Comparison of ENCODE assay signal across 22 mouse cellular contexts in the genomic region with DNA sequence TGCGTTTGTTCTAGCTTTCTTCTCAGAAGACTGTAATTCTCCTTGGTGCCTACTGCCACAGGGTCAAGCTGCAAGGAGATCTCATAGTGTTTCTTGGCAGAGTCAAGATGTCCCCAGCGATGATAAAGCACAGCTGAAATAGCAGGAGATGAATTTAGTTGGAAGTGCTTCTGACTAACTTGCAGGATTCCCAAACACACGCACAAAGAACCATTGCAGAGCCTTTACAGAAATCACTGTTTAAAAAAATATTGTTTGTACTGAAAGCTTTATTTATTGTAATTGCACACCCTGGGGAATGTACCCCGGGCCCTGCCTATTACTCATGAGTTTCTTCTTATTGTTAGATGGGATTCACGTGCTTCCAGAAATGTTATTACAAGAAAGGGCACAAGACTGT. TPM values are rescaled to one million over a fixed set of nuclear protein-coding genes. Genes with fewer than 3 reads are reported as not detected.
DNase-seq lines count a peak whose midpoint lies in the region; ATAC-seq and TF ChIP-seq lines count a peak whose summit lies in the region.
"Had no signal": no experiment of that assay in that cellular context is flagged by ENCODE, and none has a peak within 500 bp of the region (broad histone marks: within the 10 kb centered on the region; RNA-seq: fewer than 3 reads in every experiment).

No protein-coding gene starts in this region.

- no peak for ATAC-seq in heart, postnatal 0 days (ENCODE audit: insufficient read depth, low read depth)
- no peak for ATAC-seq in neural tube, embryonic 15.5 days (ENCODE audit: low FRiP score)
- no peak for ATAC-seq in stomach, postnatal 0 days (ENCODE audit: low FRiP score, low TSS enrichment)
- ATAC-seq: forebrain, embryonic 13.5 days; forebrain, postnatal 0 days; intestine, embryonic 15.5 days had no signal

- 0 out of 2 replicates have a peak, but pooled peaks cover 3% of the 10 kb centered on the region for H3K36me3 ChIP-seq in heart, postnatal 0 days (replicated peaks; ENCODE audit: control insufficient read depth, insufficient read depth, low read length)
- H3K36me3 ChIP-seq in heart, embryonic 10.5 days = peaks cover 5% of the 10 kb centered on the region; the same call in 1 of the 2 replicates
- peaks cover 9% of the 10 kb centered on the region; the same call in 1 of the 2 replicates for H3K36me3 ChIP-seq in neural tube, embryonic 15.5 days
- H3K36me3 ChIP-seq in stomach, postnatal 0 days (ENCODE audit: control insufficient read depth, insufficient read depth, low read length) = peaks cover 3% of the 10 kb centered on the region; the same call in 1 of the 2 replicates
- H3K36me3 ChIP-seq: intestine, embryonic 15.5 days had no signal

- no peak for TF ChIP-seq EP300 in heart, postnatal 0 days (IDR thresholded peaks at IDR 0.05; ENCODE audit: low read depth)
- no peak for TF ChIP-seq EP300 in stomach, postnatal 0 days (optimal IDR thresholded peaks at IDR 0.05)

- H3K27me3 ChIP-seq in heart, postnatal 0 days (ENCODE audit: control insufficient read depth, insufficient read depth, low read length) = no peaks in the 10 kb centered on the region
- H3K27me3 ChIP-seq in heart, embryonic 10.5 days (ENCODE audit: insufficient read depth, poor library complexity, severe bottlenecking) = no peaks in the 10 kb centered on the region
- no peaks in the 10 kb centered on the region for H3K27me3 ChIP-seq in neural tube, embryonic 15.5 days (replicated peaks)
- no peaks in the 10 kb centered on the region for H3K27me3 ChIP-seq in stomach, postnatal 0 days (ENCODE audit: control insufficient read depth, insufficient read depth, low read length)
- H3K27me3 ChIP-seq: forebrain, embryonic 13.5 days; heart, embryonic 15.5 days; hindbrain, embryonic 13.5 days; intestine, embryonic 15.5 days had no signal

- 65% methylated on average over 5 of the region's 5 CpGs for WGBS in heart, postnatal 0 days
- WGBS in heart, embryonic 10.5 days = 79% methylated on average over 5 of the region's 5 CpGs
- 67% methylated on average over 5 of the region's 5 CpGs for WGBS in neural tube, embryonic 15.5 days
- WGBS in stomach, postnatal 0 days = 55% methylated on average over 5 of the region's 5 CpGs

- H3K4me3 ChIP-seq in heart, postnatal 0 days (ENCODE audit: low read depth, low read length) = no peak overlapping the region
- no peak overlapping the region for H3K4me3 ChIP-seq in heart, embryonic 10.5 days
- no peak overlapping the region for H3K4me3 ChIP-seq in neural tube, embryonic 15.5 days (replicated peaks)
- no peak overlapping the region for H3K4me3 ChIP-seq in stomach, postnatal 0 days (ENCODE audit: low read depth, low read length)
- H3K4me3 ChIP-seq: embryonic facial prominence, embryonic 10.5 days; forebrain, embryonic 13.5 days; gastrocnemius, adult 2 months; heart, embryonic 15.5 days; hindbrain, embryonic 13.5 days; intestine, embryonic 15.5 days had no signal

- no peak for TF ChIP-seq POLR2A in brain, embryonic 14.5 days (IDR thresholded peaks at IDR 0.05; ENCODE audit: borderline replicate concordance, extremely low read depth, insufficient read depth, insufficient read length, poor library complexity, severe bottlenecking)

- no peak for TF ChIP-seq CTCF in heart, postnatal 0 days (IDR thresholded peaks at IDR 0.05; ENCODE audit: low read depth)
- no peak for TF ChIP-seq CTCF in brain, embryonic 14.5 days (IDR thresholded peaks at IDR 0.05; ENCODE audit: borderline replicate concordance, extremely low read depth, insufficient read depth, insufficient read length)
- TF ChIP-seq CTCF in stomach, postnatal 0 days (IDR thresholded peaks at IDR 0.05; ENCODE audit: low read depth) = no peak

- no peak overlapping the region for H3K4me2 ChIP-seq in heart, postnatal 0 days (ENCODE audit: low read depth, low read length)
- no peak overlapping the region for H3K4me2 ChIP-seq in neural tube, embryonic 15.5 days
- no peak overlapping the region for H3K4me2 ChIP-seq in stomach, postnatal 0 days (replicated peaks; ENCODE audit: low read depth)
- H3K4me2 ChIP-seq: forebrain, embryonic 13.5 days; heart, embryonic 11.5 days; heart, embryonic 15.5 days; hindbrain, embryonic 13.5 days; intestine, embryonic 15.5 days had no signal

- H3K27ac ChIP-seq in heart, postnatal 0 days (ENCODE audit: low read depth) = no peak overlapping the region
- no peak overlapping the region for H3K27ac ChIP-seq in heart, embryonic 10.5 days
- H3K27ac ChIP-seq in neural tube, embryonic 15.5 days (replicated peaks) = 0 out of 2 replicates have a peak overlapping the region, but pooled peaks have one; percentile 35
- no peak overlapping the region for H3K27ac ChIP-seq in stomach, postnatal 0 days (replicated peaks)
- H3K27ac ChIP-seq: embryonic facial prominence, embryonic 10.5 days; forebrain, embryonic 13.5 days; gastrocnemius, adult 2 months; heart, embryonic 15.5 days; hindbrain, embryonic 13.5 days; intestine, embryonic 15.5 days had no signal

- no peaks in the 10 kb centered on the region for H3K4me1 ChIP-seq in heart, postnatal 0 days (ENCODE audit: control insufficient read depth, insufficient read depth)
- H3K4me1 ChIP-seq in heart, embryonic 10.5 days = no peaks in the 10 kb centered on the region
- no peaks in the 10 kb centered on the region for H3K4me1 ChIP-seq in neural tube, embryonic 15.5 days
- H3K4me1 ChIP-seq in stomach, postnatal 0 days (replicated peaks; ENCODE audit: control insufficient read depth, insufficient read depth) = no peaks in the 10 kb centered on the region
- H3K4me1 ChIP-seq: embryonic facial prominence, embryonic 10.5 days; forebrain, embryonic 13.5 days; heart, embryonic 15.5 days; hindbrain, embryonic 13.5 days; intestine, embryonic 15.5 days had no signal

- no peaks in the 10 kb centered on the region for H3K9me3 ChIP-seq in heart, postnatal 0 days (replicated peaks; ENCODE audit: control insufficient read depth, low read length)
- no peaks in the 10 kb centered on the region for H3K9me3 ChIP-seq in heart, embryonic 10.5 days
- no peaks in the 10 kb centered on the region for H3K9me3 ChIP-seq in neural tube, embryonic 15.5 days (replicated peaks)
- H3K9me3 ChIP-seq in stomach, postnatal 0 days (ENCODE audit: control insufficient read depth, low read length) = no peaks in the 10 kb centered on the region
- H3K9me3 ChIP-seq: embryonic facial prominence, embryonic 10.5 days; forebrain, embryonic 13.5 days; heart, embryonic 15.5 days; hindbrain, embryonic 13.5 days; intestine, embryonic 15.5 days had no signal

- DNase-seq in heart, postnatal 0 days (ENCODE audit: low spot score) = peak; percentile 16
- DNase-seq in heart, embryonic 10.5 days (ENCODE audit: low spot score) = no peak
- no peak for DNase-seq in neural tube, embryonic 10.5 days (ENCODE audit: extremely low spot score, low spot score)
- peak; percentile 27 for DNase-seq in brain, embryonic 14.5 days (ENCODE audit: low read depth)
- DNase-seq in stomach, postnatal 0 days (ENCODE audit: low spot score) = no peak
- DNase-seq in frontal cortex, adult 2 months (ENCODE audit: extremely low spot score in 1 of 2, low spot score in 1 of 2) = no peak
- DNase-seq: adrenal gland, postnatal 14 days; cerebellum, adult 11 months; cerebellum, adult 8-10 months; cerebellum, postnatal 14 days; forebrain, postnatal 0 days; gastrocnemius, adult 2 months; gastrocnemius, postnatal 25 days; heart, postnatal 4 days; kidney, adult 18-20 months had no signal

- no peak overlapping the region for H3K9ac ChIP-seq in heart, postnatal 0 days (replicated peaks; ENCODE audit: low read depth, low read length)
- H3K9ac ChIP-seq in neural tube, embryonic 15.5 days (replicated peaks) = no peak overlapping the region
- no peak overlapping the region for H3K9ac ChIP-seq in stomach, postnatal 0 days (ENCODE audit: low read length)
- H3K9ac ChIP-seq: forebrain, embryonic 13.5 days; forebrain, postnatal 0 days; heart, embryonic 15.5 days; hindbrain, embryonic 13.5 days; intestine, embryonic 15.5 days had no signal

RNA-seq across cellular contexts. Expression of gene Ggact, which starts 6.5 kb away (rescaled TPM):
- total RNA-seq in heart, postnatal 0 days (2014; rRNA removed; ENCODE audit: low replicate concordance) = 28.8 and 52.6 TPM in 2 replicates
- polyA plus RNA-seq in heart, postnatal 0 days (2015; fragmentation: Nextera tagmentation; extraction: Ambion mirVana) = 23.4 and 26.7 TPM in 2 replicates
- 10.8 and 11.0 TPM in 2 replicates for polyA plus RNA-seq in heart, embryonic 10.5 days (2016; fragmentation: Nextera tagmentation; extraction: Ambion mirVana)
- polyA plus RNA-seq in neural tube, embryonic 15.5 days (2015; fragmentation: Nextera tagmentation; extraction: Ambion mirVana) = 9.6 and 13.0 TPM in 2 replicates
- 6.1 and 8.4 TPM in 2 replicates for polyA plus RNA-seq in brain, embryonic 14.5 days (2012; rRNA removed)
- polyA plus RNA-seq in stomach, postnatal 0 days (2015; fragmentation: Nextera tagmentation; extraction: Ambion mirVana) = 54.3 and 59.3 TPM in 2 replicates
- 53.7 and 58.8 TPM in 2 replicates for polyA plus RNA-seq in frontal cortex, adult 2 months (2012; rRNA removed)

Comparison
In these comparisons a context has a peak if more than half of its experiments do, and no peak if none do; other contexts are left out.
1. DNase-seq: peak in heart, postnatal 0 days (single experiment) and brain, embryonic 14.5 days (single experiment); none in heart, embryonic 10.5 days (single experiment), neural tube, embryonic 10.5 days (single experiment), stomach, postnatal 0 days (single experiment) and frontal cortex, adult 2 months (0 of 2).